Mouse (Mus musculus) mouse embryonic stem cell (cell line): ENCODE results near the gene Med12l.

Experiments used
- in situ Hi-C, 2 experiments: fragments of 300-500 bp; cut with MboI; formaldehyde crosslinking; loops; 1 replicate in 1 of 2; 3 replicates in 1 of 2; pipeline ENCODE4 v1.14.3; 2019 to 2020; ENCODE audit warnings: low sequenced_read_pairs in 2 of 2, low pct_unique_long_range_greater_than_20kb in 1 of 2, mixed read lengths in 1 of 2; ENCODE audit not compliant: unreplicated experiment in 1 of 2

Med12l gene

DNA sequence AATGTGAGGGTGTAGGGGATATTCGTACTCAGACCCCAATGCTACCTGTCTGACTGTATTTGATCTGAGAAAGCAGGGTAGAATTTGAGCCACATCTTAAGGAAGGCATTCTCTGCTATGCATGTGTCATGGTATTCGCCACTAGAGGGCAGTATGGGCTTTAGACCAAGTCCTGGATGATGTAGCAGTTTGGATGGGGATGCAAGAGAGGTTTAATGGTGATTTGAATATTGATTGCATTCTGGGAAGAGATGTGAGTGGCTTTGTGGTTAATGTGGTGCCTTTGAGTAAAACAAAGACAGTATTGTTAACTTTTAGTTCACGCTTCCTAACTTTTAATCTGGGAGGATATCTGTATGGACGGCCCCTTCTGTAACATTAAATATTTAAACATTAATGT is 73.7 kb downstream of the Med12l start:
- in situ Hi-C loops = no loop called here

DNA sequence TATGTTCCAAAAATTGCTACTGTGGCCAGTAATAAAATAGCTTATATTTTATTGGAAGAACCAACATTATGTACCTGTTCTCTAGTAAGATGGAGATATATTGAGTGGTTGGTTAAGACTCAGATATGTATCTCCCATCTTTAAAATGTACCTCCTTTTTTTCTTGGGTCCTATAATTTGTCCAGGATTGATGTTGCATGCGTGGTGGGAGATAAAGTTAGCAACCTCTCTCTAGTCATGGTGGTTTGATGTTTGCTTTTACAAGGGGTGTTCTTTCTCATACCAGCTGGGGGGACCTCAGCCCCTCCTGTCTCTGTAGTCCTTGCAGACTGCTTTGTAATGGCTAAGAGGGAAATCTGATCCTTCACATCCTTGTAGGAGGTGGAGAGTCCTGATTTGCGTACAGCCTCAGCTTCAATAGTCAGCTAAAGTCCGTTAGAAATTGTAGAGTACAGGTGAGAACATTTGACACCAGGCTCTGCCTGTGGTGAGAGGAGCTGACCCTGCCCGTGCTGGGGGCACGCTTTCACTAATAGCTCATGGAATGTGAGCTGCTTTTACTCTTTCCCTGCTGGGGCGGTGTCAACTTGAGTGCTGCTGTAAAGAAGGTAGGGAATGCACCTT is 74.8 kb downstream of the Med12l start:
- in situ Hi-C loops = no loop called here

DNA sequence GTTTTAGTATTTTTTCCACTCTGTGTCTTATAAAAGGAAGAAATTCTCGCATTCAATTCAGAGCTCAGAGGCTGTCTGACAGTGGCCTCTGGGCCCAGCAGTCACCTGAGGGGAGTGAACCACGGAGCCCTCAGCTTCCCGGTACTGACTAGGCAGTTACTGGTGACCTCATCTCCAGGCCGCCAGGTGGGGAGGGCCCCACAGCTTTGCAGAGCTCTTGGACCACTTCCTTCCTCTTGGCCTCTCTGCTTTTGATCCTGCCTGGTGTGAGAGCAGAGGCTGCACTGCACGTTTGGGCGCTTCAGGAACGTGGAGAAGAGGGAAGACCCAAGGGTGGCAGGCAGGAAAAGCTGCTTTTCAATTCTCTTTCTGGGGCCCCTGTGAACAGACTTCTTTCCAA is 75.3 kb downstream of the Med12l start:
- in situ Hi-C loops = no loop called here

DNA sequence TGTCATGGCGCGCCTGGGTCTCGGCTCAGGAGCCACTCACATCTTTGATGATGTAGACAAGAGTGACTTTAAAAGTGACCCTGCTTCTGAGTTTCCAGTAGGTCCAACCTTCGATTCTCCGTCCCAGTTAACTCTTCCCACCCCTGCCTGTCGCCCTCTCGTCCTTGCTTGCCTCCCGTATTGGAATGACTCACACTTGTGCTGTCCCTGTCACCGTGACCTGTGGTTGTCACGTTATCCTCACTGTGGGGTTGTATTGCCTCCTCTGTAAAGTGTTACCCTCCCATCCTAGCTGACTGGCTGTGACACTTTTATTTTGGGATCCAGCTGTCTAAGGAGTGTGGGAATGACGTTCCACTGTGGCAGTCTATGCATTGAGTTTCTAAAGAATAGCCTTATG is 87.1 kb downstream of the Med12l start:
- in situ Hi-C loops = no loop called here

DNA sequence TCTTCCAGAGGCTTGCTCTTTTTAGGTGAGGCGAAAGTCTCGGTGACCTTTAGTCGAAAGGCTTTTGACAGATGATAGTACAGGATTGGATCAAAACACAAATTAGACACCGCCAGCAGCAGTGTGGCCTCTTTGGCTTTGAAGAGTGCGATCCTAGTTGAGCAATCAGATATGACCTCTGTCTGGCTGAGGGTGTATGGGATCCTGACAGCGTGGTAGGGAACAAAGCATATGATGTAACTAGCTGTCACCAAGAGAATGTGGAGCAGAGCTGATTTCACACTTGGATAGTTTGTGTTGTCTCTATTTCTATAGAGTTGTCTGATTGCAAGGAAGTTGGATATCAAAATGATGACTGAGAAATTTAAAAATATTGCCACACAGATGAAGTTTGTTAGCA is 91.8 kb downstream of the Med12l start:
- in situ Hi-C loops = no loop called here

DNA sequence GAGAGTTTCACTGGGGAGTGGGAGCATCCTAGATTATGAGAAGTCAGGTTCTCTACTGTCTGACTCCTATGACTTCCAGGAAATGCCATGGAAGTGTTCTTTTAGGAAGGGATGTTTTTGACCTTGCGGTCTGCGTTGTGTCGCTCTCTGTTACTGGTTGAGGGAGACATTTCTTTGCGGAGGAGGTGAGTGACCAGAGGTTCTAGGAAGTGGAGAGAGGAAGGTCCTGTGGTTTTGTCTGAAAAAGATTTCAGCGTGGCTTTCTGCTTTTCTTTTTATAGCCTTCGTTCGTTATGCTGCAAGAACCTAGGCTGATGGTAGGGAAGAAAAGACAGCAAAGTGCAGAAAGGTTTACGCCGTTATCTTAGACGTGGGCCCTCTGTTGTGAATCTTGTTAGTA is 92.9 kb downstream of the Med12l start:
- in situ Hi-C loops = no loop called here

DNA sequence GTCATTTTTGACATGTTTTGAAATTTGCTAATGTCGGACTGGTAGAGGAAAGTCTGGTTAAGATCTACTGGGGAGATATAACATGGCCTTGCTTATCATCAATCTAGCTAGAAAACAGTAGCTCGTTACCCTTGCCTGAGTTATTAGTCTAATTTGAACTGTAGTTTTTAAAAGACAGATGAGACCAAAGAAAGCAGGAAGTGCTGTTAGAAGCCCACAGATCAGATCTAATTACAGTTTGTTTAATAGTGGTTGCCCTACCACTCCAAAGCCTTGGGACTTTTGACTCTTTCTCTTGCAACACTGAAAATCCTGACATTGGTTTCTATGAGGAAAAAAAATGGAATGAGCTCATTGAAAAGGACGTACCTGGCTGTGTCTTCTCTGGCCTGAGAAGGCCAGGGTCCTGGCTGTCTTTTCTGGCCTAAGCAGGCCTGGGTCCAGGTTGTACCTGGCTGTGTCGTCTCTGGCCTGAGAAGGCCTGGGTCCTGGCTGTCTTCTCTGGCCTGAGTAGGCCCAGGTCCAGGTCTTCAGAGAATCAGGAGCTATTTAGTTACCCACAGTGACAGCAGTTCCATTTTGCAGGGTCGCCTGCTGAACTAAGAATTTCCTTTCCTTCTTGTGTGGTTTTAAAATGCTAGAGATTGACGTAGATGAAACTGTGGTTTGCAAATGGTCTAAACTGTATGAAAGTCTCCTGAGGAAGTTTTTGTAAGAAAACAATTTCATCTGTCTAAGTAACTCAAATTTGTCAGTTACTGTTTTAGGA is 95.8 kb downstream of the Med12l start, which contains the start of gene Gpr171:
Gene Gpr171, minus strand, starts transcription at position 604 of the 769 bp plus-strand sequence.
- in situ Hi-C loops = loop anchor here in 1 of 2 experiments (25.0 kb wide), 1 partner anchor 636 kb away; the partner anchor contains the start of gene Gm5538

DNA sequence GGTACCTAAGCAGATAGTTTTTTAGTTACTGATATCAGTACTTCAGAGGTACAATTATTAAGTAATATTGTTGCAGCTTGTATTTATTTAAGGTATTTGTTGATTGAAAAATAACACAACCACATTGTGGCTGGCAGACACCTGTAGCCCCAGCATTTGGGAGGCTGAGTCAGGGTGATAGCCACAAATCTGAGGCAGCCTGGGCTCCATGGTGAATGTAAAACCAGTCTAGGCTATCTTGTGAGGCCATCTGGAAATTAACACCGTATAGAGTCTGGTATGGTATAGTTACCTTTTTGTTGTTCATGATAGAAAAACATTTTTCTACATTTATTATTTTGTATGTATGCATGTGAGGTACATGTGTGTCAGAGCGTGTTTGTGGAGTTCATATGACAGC is 96.5 kb downstream of the Med12l start:
- in situ Hi-C loops = loop anchor here in 1 of 2 experiments (25.0 kb wide), 1 partner anchor 635 kb away; the partner anchor contains the start of gene Gm5538

DNA sequence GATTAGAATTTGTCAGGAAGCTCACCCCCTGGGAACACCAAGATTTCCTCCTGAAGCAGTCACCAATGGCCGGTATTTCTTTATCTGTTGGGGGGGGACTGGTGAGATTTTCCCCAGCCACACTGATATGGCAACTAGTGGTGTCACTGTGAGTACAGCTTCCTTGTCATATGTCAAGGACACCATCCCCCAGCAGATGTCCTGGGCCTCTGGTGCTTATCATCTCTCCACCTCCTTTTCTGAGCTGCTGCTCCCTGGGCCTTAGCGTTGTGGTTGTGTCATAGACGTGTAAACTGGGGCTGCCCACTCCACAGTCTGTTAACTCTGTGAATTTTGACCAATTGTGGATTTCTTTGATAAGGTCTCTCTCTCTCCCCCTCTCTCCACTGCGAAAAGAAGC is 98.8 kb downstream of the Med12l start:
- in situ Hi-C loops = loop anchor here in 1 of 2 experiments (25.0 kb wide), 1 partner anchor 633 kb away; the partner anchor contains the start of gene Gm5538

DNA sequence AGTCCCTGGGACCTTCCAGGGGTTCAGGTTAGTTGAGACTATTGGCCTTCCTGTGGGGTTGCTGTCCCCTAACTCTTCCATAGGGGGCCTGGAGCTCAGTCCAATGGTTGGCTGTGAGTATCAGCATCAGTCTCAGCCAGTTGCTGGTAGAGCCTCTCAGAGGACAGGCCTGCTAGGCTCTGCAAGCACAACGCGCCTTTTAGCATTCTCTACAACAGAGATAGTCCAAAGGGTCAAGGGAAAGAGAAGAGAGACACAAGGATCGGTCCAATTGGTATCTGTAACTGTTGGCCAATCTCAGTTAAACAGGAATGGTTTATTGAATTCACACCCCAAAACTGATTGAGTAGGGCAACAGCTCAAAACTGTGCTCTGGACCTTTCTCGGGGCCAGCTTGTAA is 101.8 kb downstream of the Med12l start:
- in situ Hi-C loops = loop anchor here in 1 of 2 experiments (25.0 kb wide), 1 partner anchor 630 kb away; the partner anchor contains the start of gene Gm5538

DNA sequence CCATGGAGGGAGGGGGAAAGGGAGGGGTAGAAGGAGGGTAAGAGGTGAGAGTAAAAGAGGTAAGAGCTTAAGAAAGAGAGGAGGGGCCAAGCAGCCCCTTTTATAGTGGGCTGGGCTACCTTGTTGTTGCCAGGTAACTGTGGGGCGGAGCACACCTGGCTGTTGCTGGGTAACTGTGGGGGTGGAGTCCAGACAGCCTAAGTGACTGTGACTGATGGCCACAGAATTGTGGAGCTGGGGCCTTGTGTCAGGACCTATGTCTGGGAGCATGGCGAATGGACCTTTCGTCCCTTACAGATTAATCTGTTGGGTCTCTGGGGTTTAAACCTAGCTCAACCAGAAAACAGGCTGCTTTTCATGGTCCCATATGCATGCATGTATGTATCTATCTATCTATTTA is 104.2 kb downstream of the Med12l start:
- in situ Hi-C loops = loop anchor here in 1 of 2 experiments (25.0 kb wide), 1 partner anchor 627 kb away; the partner anchor contains the start of gene Gm5538

DNA sequence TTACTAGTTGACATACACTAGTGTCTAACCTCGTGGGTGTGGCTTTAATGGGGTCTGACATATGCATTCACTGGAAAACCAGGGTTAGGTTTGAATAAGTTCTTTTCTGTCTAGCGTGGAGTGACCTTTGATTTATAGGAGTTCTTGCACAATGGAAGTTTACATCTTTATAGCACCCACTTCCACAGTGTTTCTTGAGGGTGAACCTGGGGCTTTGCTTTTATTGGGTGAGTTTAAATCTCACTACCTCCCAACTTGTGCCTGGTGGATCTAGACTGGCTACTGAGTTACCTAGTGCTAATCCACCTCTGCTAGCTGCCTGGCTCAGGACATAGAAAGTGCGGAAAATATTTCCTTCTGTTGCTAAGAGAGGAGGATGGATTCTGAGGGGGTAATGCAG is 106.3 kb downstream of the Med12l start:
- in situ Hi-C loops = loop anchor here in 1 of 2 experiments (25.0 kb wide), 1 partner anchor 625 kb away; the partner anchor contains the start of gene Gm5538

DNA sequence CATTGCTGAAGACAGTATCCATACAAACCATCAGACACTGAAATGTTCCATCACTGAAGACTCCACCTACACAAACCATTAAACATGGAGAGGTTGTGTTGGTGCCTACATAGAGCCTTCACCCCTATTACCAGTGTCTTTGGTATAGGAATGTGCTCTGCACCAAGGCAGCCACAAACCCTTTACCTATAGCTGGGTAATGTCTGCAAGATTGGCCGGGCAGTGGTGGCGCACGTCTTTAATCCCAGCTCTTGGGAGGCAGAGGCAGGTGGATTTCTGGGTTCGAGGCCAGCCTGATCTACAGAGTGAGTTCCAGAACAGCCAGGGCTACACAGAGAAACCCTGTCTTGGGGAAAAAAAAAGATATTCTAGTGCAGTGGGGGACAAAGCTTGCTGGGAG is 107.7 kb downstream of the Med12l start:
- in situ Hi-C loops = loop anchor here in 1 of 2 experiments (25.0 kb wide), 1 partner anchor 624 kb away; the partner anchor contains the start of gene Gm5538

DNA sequence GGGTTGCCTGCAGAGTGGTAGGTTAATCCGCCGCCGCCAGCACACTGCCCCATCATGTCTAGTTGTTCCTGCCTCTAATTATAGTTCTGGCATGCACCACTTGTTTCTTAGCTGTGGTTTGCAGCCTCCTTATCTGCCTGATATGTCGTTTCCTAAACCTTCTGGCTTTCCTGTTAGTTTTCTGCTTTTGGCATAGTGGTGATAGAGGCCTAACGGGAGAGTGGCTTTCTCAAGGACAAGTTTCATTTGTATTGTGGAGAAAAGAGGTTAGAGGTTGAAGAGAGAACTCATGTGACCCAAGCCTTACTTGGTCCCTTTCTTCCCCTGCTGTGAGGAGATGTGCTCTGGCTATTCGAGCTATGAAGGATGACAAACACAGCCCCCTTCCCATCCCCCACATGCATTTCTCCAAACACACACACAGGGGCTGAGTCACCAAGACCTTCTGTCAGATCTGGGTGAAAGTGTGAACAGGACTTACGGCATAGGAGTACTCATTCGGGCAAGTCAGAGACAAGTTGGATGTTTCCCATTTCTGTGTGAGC is 108.4 kb downstream of the Med12l start:
- in situ Hi-C loops = loop anchor here in 1 of 2 experiments (25.0 kb wide), 1 partner anchor 623 kb away; the partner anchor contains the start of gene Gm5538

DNA sequence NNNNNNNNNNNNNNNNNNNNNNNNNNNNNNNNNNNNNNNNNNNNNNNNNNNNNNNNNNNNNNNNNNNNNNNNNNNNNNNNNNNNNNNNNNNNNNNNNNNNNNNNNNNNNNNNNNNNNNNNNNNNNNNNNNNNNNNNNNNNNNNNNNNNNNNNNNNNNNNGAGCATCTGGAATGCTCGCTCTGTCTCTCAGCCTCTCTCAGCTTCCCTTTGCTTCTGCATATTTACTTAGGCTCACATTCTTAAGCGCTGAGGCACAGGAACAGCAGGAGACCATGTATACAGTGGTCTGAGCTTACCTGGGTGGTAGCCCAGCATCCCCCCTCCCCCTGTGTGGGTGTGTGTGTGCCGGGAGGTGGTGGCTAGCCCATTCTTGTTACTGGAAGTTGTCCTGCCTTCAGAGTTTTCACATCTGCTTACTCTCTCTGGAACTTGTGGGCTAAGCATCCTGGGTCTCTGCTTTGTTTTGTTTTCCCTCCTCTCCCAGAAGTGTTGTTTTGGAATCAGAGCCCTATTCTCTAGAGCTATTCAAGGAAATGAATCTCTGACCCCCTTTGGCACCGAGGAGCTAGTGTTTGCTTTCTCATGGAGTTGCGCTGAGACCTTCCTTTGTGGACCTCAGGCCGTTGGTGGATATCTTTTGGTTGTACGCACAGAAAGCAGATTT is 115.6 kb downstream of the Med12l start:
- in situ Hi-C loops = loop anchor here in 1 of 2 experiments (25.0 kb wide), 1 partner anchor 616 kb away; the partner anchor contains the start of gene Gm5538

DNA sequence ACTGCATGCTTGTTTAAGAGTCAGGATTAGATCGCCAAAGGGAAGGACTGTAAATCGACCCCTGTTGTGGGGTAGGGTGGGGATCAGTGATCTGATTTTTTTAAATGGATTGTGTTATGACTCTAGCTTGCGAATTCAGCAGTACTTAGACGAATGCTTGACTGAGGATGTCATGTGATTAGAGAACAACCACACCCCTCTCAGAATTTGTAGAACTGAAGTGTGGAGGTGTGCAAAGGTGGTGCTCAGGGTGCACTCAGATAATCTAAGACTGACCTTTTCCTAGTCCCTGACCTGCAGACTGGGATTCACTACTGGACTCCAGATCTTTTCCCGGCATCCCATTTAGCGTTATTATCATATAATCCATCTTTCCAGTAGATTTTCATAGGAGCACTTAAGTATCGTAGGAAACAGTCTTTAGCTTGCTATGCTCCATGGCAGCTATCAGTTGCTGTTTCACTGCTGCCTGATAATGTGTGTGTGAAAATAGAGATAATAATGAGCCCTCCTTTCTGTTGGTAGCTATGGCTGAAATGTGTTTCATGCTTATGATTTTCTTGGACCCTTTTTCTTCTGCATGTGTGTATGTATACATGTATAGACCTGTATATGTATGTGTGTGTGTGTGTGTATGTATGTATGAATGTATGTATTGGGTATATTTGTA is 116.3 kb downstream of the Med12l start:
- in situ Hi-C loops = loop anchor here in 1 of 2 experiments (25.0 kb wide), 1 partner anchor 615 kb away; the partner anchor contains the start of gene Gm5538

DNA sequence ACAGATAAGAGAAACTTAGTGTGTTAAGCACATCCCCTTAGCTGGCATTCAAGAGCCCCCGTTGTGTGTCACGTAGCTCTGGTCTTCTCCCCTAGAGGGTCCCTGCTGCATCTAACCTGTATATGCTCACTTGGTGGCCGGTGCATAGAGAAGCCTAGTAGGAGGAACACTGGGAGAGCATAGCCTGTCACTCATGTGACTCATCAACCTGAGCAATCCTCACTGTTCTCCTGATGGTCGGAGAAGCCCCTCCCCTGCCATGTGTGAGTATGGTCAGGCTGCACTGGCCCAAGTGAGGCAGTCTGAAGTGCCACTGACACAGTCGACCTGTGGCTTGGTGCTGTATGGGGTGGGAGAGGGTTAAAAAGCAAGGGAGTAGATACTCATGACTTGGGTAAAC is 119.4 kb downstream of the Med12l start:
- in situ Hi-C loops = no loop called here
